Mouse (Mus musculus): ENCODE measurements around the gene 4930412O13Rik.

The 4930412O13Rik gene

GRCm38 (mm10) chr2:9881611-9882023, 565 bp downstream of the 4930412O13Rik start:
- no peak for DNase-seq

GRCm38 (mm10) chr2:9882371-9882925, 1.4 kb downstream of the 4930412O13Rik start:
- no peak for DNase-seq

GRCm38 (mm10) chr2:9882926-9883802, 2.1 kb downstream of the 4930412O13Rik start:
- DNase-seq: no peak

- DNase-seq: no peak
Measured at GRCm38 (mm10) chr2:9883803-9884532, 2.9 kb downstream of the 4930412O13Rik start.

- no peak for DNase-seq
Measured at GRCm38 (mm10) chr2:9884533-9885216, 3.6 kb downstream of the 4930412O13Rik start.

GRCm38 (mm10) chr2:9885217-9885770, 4.2 kb downstream of the 4930412O13Rik start:
- DNase-seq: no peak

GRCm38 (mm10) chr2:9886031-9886430, 5.0 kb downstream of the 4930412O13Rik start:
- no peak for DNase-seq

GRCm38 (mm10) chr2:9886921-9887610, 6.0 kb downstream of the 4930412O13Rik start:
- no peak for DNase-seq

GRCm38 (mm10) chr2:9887636-9888035, 6.6 kb downstream of the 4930412O13Rik start:
- DNase-seq: no peak

GRCm38 (mm10) chr2:9888913-9889650, 8.0 kb downstream of the 4930412O13Rik start, which contains the start of gene 9230102O04Rik:
9230102O04Rik (minus strand) TSS chr2:9889540.
- no peak for DNase-seq

GRCm38 (mm10) chr2:9889651-9890183, 8.7 kb downstream of the 4930412O13Rik start, which contains the start of gene Gata3:
Gata3 (minus strand) TSS chr2:9890034.
- DNase-seq: no peak

- no peak for DNase-seq
Measured at GRCm38 (mm10) chr2:9890251-9890650, 9.2 kb downstream of the 4930412O13Rik start.

GRCm38 (mm10) chr2:9890906-9891305, 9.9 kb downstream of the 4930412O13Rik start:
- DNase-seq: no peak

- no peak for DNase-seq
Measured at GRCm38 (mm10) chr2:9892541-9892940, 11.5 kb downstream of the 4930412O13Rik start.

GRCm38 (mm10) chr2:9893272-9893953, 12.4 kb downstream of the 4930412O13Rik start:
- no peak for DNase-seq

- DNase-seq: no peak
Measured at GRCm38 (mm10) chr2:9894836-9895593, 14.0 kb downstream of the 4930412O13Rik start.

- DNase-seq: no peak
Measured at GRCm38 (mm10) chr2:9896097-9896770, 15.2 kb downstream of the 4930412O13Rik start.

- no peak for DNase-seq
Measured at GRCm38 (mm10) chr2:9897846-9898245, 16.8 kb downstream of the 4930412O13Rik start.

Measured in right cerebral cortex, postnatal 25 days (tissue).